Mouse (Mus musculus) forebrain, postnatal 0 days (tissue): ENCODE data around the gene Shank2. TPM values are rescaled to one million over a fixed set of nuclear protein-coding genes. Genes with fewer than 3 reads are reported as not detected.

Experiments used
- ATAC-seq: fragments of 200-750 bp; cut with Nextera tagmentation; 2 replicates; pipeline ENCODE4 v1.8.0; 2017; ENCODE audit warnings: mild to moderate bottlenecking, moderate library complexity
- DNase-seq: peaks from one replicate; pipeline ENCODE4 v3.0.0-alpha.2; 2015
- H3K27ac ChIP-seq: fragments of 300-500 bp; sonication (generic); 2 replicates; pipeline ENCODE4 v1.5.1; 2014; ENCODE audit warnings: low read depth, mild to moderate bottlenecking, antibody characterized with exemption, low read length, moderate library complexity, mixed read lengths
- H3K27me3 ChIP-seq: fragments of 300-500 bp; sonication (generic); 2 replicates; pipeline ENCODE4 v1.6.1; 2014; ENCODE audit warnings: mild to moderate bottlenecking, low read length, mixed read lengths; ENCODE audit not compliant: insufficient read depth
- H3K36me3 ChIP-seq: fragments of 300-500 bp; sonication (generic); 2 replicates; pipeline ENCODE4 v1.6.1; 2014; ENCODE audit warnings: mild to moderate bottlenecking, moderate library complexity; ENCODE audit not compliant: insufficient read depth
- H3K4me1 ChIP-seq: fragments of 300-500 bp; sonication (generic); 2 replicates; pipeline ENCODE4 v1.6.1; 2014; ENCODE audit warnings: antibody characterized with exemption; ENCODE audit not compliant: insufficient read depth
- H3K4me2 ChIP-seq: fragments of 300-500 bp; sonication (generic); 2 replicates; pipeline ENCODE4 v1.6.1; 2014; ENCODE audit warnings: low read depth, mild to moderate bottlenecking, moderate library complexity
- H3K4me3 ChIP-seq: fragments of 300-500 bp; sonication (generic); 2 replicates; pipeline ENCODE4 v1.5.1; 2014; ENCODE audit warnings: low read depth, low read length, mixed read lengths
- H3K9ac ChIP-seq: fragments of 300-500 bp; sonication (generic); 2 replicates; pipeline ENCODE4 v1.6.1; 2014; ENCODE audit warnings: mild to moderate bottlenecking
- H3K9me3 ChIP-seq: fragments of 300-500 bp; sonication (generic); 2 replicates; pipeline ENCODE4 v1.6.1; 2016; ENCODE audit warnings: low read length
- CTCF ChIP-seq: sonication (generic); IDR thresholded peaks from 2 replicates; pipeline ENCODE4 v1.5.1; 2016; ENCODE audit warnings: antibody characterized with exemption, control low read depth, low read depth
- WGBS: fragments of 180-500 bp; shearing (Covaris S2); extraction: QIAGEN DNeasy Blood & Tissue Kit; methylation state at CpG from one replicate; pipeline ENCODE4 v1.1.7; 2014; 5-methylcytosine and 5-hydroxymethylcytosine counted together
- polyA plus RNA-seq: library from polyadenylated mRNA; unstranded; fragments of >200 nt; fragmentation: Nextera tagmentation; extraction: Ambion mirVana; gene quantifications from 2 replicates; pipeline ENCODE4 v1.2.1, GENCODE M21; 2015
- total RNA-seq: library from RNA; depleted of rRNA; stranded (reverse); fragments of >200 nt; gene quantifications from 2 replicates; pipeline ENCODE4 v1.2.3, GENCODE M21; 2014

Shank2 gene
- total and polyA plus RNA-seq, 2 experiments from 2014 or later: 8.8 to 29.0 TPM

DNA sequence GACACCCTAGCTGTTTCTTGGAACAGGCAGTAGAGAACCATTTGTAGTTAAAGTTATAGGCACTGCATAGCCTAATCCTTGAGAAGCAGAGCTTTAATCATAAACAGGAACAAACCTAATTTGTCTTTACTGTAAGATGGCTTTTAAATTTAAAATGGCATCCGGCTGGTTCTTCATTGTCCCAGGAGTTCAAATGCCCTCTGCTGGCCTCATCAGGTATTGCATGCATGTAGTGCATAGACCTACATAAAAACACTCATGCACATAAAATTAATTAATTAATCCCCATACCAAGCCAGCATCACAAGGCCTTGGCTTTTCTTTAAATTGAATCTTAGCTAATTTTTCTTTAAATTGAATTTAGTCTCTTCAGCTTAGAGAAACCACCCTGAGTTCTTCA, 76.9 kb downstream of the Shank2 start:
- Histone ChIP-seq H3K4me3 (no peak overlapping the region), H3K36me3 (no peaks in the 10 kb centered on the region), H3K9ac (no peak overlapping the region), H3K27ac (no peak overlapping the region), H3K27me3 (no peaks in the 10 kb centered on the region), H3K4me2 (no peak overlapping the region), H3K9me3 (no peaks in the 10 kb centered on the region), H3K4me1 (no peaks in the 10 kb centered on the region)
- ATAC-seq (no peak), DNase-seq (peak; percentile 63)
- peak; percentile 73 for TF ChIP-seq CTCF
- WGBS: 73% methylated on average over 1 of the region's 1 CpGs

- no peak overlapping the region for H3K4me2 ChIP-seq
- ATAC-seq: no peak
- H3K4me3 ChIP-seq: no peak overlapping the region
- H3K4me1 ChIP-seq: no peaks in the 10 kb centered on the region
- H3K9me3 ChIP-seq: no peaks in the 10 kb centered on the region
- no peak for DNase-seq
- no peaks in the 10 kb centered on the region for H3K27me3 ChIP-seq
- no peaks in the 10 kb centered on the region for H3K36me3 ChIP-seq
- no peak overlapping the region for H3K9ac ChIP-seq
- H3K27ac ChIP-seq: no peak overlapping the region
- WGBS: 88% methylated on average over 1 of the region's 1 CpGs
- no peak for TF ChIP-seq CTCF
These were observed 78.1 kb downstream of the Shank2 start for GRCm38 (mm10) chr7:144079861-144080260.

DNA sequence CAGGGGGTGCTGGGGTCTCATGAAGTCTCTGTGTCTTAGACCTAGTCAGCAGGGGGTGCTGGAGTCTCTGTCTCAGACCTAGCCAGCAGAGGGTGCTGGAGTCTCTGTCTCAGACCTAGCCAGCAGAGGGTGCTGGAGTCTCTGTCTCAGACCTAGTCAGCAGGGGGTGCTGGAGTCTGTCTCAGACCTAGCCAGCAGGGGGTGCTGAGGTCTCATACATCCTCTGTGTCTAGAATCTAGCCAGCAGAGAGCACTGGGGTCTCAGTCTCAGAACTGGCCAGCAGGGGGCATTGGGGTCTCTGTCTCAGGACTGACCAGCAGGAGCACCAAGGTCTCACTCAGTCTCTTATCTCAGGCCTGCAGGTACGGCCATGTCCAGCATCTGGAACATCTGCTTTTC, 79.7 kb downstream of the Shank2 start:
- H3K9ac ChIP-seq: no peak overlapping the region
- H3K36me3 ChIP-seq: no peaks in the 10 kb centered on the region
- WGBS: 95% methylated on average over 1 of the region's 1 CpGs
- no peaks in the 10 kb centered on the region for H3K27me3 ChIP-seq
- H3K4me1 ChIP-seq: no peaks in the 10 kb centered on the region
- H3K27ac ChIP-seq: no peak overlapping the region
- TF ChIP-seq CTCF: peak; percentile 89
- ATAC-seq (peak; percentile 82), DNase-seq (peak; percentile 72)
- no peaks in the 10 kb centered on the region for H3K9me3 ChIP-seq
- H3K4me2 ChIP-seq: no peak overlapping the region
- H3K4me3 ChIP-seq: no peak overlapping the region

GRCm38 (mm10) chr7:144081963-144082362, 80.2 kb downstream of the Shank2 start:
- ATAC-seq: no peak; the same call in 1 of the 2 replicates
- H3K9ac ChIP-seq: no peak overlapping the region
- H3K4me2 ChIP-seq: no peak overlapping the region
- no peak for DNase-seq
- no peak for TF ChIP-seq CTCF
- no peak overlapping the region for H3K4me3 ChIP-seq
- no peaks in the 10 kb centered on the region for H3K4me1 ChIP-seq
- 67% methylated on average over 2 of the region's 2 CpGs for WGBS
- H3K27ac ChIP-seq: no peak overlapping the region
- no peaks in the 10 kb centered on the region for H3K9me3 ChIP-seq
- H3K27me3 ChIP-seq: no peaks in the 10 kb centered on the region
- H3K36me3 ChIP-seq: no peaks in the 10 kb centered on the region

DNA sequence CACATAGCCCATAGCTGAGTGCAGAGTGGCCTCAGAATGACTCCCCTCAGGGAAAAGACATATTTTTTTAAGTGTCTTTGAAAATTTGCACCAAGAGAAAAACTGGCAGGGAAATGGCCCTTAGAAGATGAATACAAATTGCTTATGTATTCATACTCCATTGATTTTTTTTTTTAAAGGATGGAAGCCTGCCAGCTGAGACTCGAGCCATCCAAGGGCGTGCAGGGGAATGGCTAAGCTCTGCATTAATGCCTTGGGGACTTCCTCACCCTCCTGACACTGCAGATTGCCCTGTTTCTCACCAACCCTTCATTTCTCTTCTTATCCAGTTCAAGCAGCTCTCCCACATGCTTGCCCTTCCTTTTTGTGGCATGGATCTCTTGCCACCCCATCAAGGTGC, 85.5 kb downstream of the Shank2 start:
- DNase-seq (no peak), ATAC-seq (peak; percentile 65; the same call in 1 of the 2 replicates)
- H3K36me3 ChIP-seq: no peaks in the 10 kb centered on the region
- no peak for TF ChIP-seq CTCF
- no peak overlapping the region for H3K9ac ChIP-seq
- H3K27ac ChIP-seq: peak overlapping the region; percentile 3; the same call in 1 of the 2 replicates
- no peaks in the 10 kb centered on the region for H3K9me3 ChIP-seq
- H3K4me3 ChIP-seq: no peak overlapping the region
- no peaks in the 10 kb centered on the region for H3K27me3 ChIP-seq
- no peak overlapping the region for H3K4me2 ChIP-seq
- WGBS: 17% methylated on average over 2 of the region's 2 CpGs
- no peaks in the 10 kb centered on the region for H3K4me1 ChIP-seq

- ATAC-seq (peak; percentile 73), DNase-seq (peak; percentile 64)
- Histone ChIP-seq H3K36me3 (no peaks in the 10 kb centered on the region), H3K4me1 (peaks cover 6% of the 10 kb centered on the region; the same call in 1 of the 2 replicates), H3K27ac (0 out of 2 replicates have a peak overlapping the region, but pooled peaks have one; percentile 36), H3K4me3 (no peak overlapping the region), H3K9me3 (no peaks in the 10 kb centered on the region), H3K4me2 (no peak overlapping the region), H3K9ac (no peak overlapping the region), H3K27me3 (no peaks in the 10 kb centered on the region)
- no peak for TF ChIP-seq CTCF
- WGBS: 54% methylated on average over 12 of the region's 12 CpGs
These were observed 92.4 kb downstream of the Shank2 start for GRCm38 (mm10) chr7:144094132-144094531.

GRCm38 (mm10) chr7:144097314-144097713, 95.6 kb downstream of the Shank2 start:
- Histone ChIP-seq H3K9me3 (no peaks in the 10 kb centered on the region), H3K27ac (no peak overlapping the region), H3K4me3 (no peak overlapping the region), H3K4me1 (peaks cover 6% of the 10 kb centered on the region; the same call in 1 of the 2 replicates), H3K9ac (no peak overlapping the region), H3K4me2 (no peak overlapping the region), H3K27me3 (no peaks in the 10 kb centered on the region), H3K36me3 (no peaks in the 10 kb centered on the region)
- no peak for DNase-seq
- TF ChIP-seq CTCF: peak; percentile 73
- no peak; the same call in 1 of the 2 replicates for ATAC-seq
- 13% methylated on average over 2 of the region's 2 CpGs for WGBS
